In genomic region chr2:147184071-147184990, GRCm38 (mm10) we compare ENCODE assay signal across 7 mouse cellular contexts. TPM values are rescaled to one million over a fixed set of nuclear protein-coding genes. Genes with fewer than 3 reads are reported as not detected.
A peak's percentile ranks its signal among the peaks of the same experiment; 100 is the strongest.
DNase-seq lines count a peak whose midpoint lies in the region; ATAC-seq and TF ChIP-seq lines count a peak whose summit lies in the region.

No protein-coding gene starts in this region.

- peak overlapping the region; percentile 49 for H3K4me3 ChIP-seq in ES-Bruce4 (ENCODE audit: low read depth, low read length)
- peak overlapping the region; percentile 22 for H3K4me3 ChIP-seq in forebrain, embryonic 16.5 days (replicated peaks; ENCODE audit: low read length)
- peak overlapping the region; percentile 33 for H3K4me3 ChIP-seq in liver, embryonic 16.5 days (ENCODE audit: low read depth, low read length)

- no peak for TF ChIP-seq POLR2A in ES-Bruce4 (IDR thresholded peaks at IDR 0.05; ENCODE audit: insufficient read depth, low read length)

- H3K9ac ChIP-seq in ES-Bruce4 (ENCODE audit: low read depth, poor library complexity, severe bottlenecking), result no peak overlapping the region
- no peak overlapping the region for H3K9ac ChIP-seq in forebrain, embryonic 16.5 days (replicated peaks; ENCODE audit: low read depth, low read length)
- H3K9ac ChIP-seq in liver, embryonic 16.5 days (ENCODE audit: low read depth, low read length), result no peak overlapping the region

- no peaks in the 10 kb centered on the region for H3K36me3 ChIP-seq in ES-Bruce4 (ENCODE audit: control insufficient read depth, insufficient read depth, low read length, poor library complexity, severe bottlenecking)
- H3K36me3 ChIP-seq in forebrain, embryonic 16.5 days (ENCODE audit: control insufficient read depth, insufficient read depth), result no peaks in the 10 kb centered on the region
- H3K36me3 ChIP-seq in liver, embryonic 16.5 days (ENCODE audit: control insufficient read depth, insufficient read depth), result no peaks in the 10 kb centered on the region

- TF ChIP-seq EP300 in ES-Bruce4 (IDR thresholded peaks at IDR 0.05; ENCODE audit: insufficient read depth, low read depth, low read length), result no peak

- no peaks in the 10 kb centered on the region for H3K4me1 ChIP-seq in ES-Bruce4 (ENCODE audit: control insufficient read depth, insufficient read depth, low read length)
- H3K4me1 ChIP-seq in forebrain, embryonic 16.5 days (replicated peaks; ENCODE audit: control insufficient read depth, insufficient read depth, low read length), result peaks cover 28% of the 10 kb centered on the region
- no peaks in the 10 kb centered on the region for H3K4me1 ChIP-seq in liver, embryonic 16.5 days (ENCODE audit: control insufficient read depth, low read depth, low read length)

- H3K27me3 ChIP-seq in ES-Bruce4 (ENCODE audit: control insufficient read depth, insufficient read depth, low read length, poor library complexity, severe bottlenecking), result peaks cover 38% of the 10 kb centered on the region
- H3K27me3 ChIP-seq in forebrain, embryonic 16.5 days (replicated peaks; ENCODE audit: control insufficient read depth, insufficient read depth, low read length), result peaks cover 83% of the 10 kb centered on the region
- H3K27me3 ChIP-seq in liver, embryonic 16.5 days (ENCODE audit: control insufficient read depth, insufficient read depth, low read depth, low read length), result peaks cover 95% of the 10 kb centered on the region

- DNase-seq in B cell, adult 2 months, result peak; percentile 18 to 25
- DNase-seq in adrenal gland, postnatal 36 days, result no peak
- no peak for DNase-seq in cerebellum, adult 9-10 months
- DNase-seq in adrenal gland, postnatal 4 days (ENCODE audit: low spot score in 2 of 2), result no peak

- H3K4me2 ChIP-seq in forebrain, embryonic 16.5 days (ENCODE audit: low read length), result no peak overlapping the region; the same call in 1 of the 2 replicates
- H3K4me2 ChIP-seq in liver, embryonic 16.5 days (ENCODE audit: low read depth, low read length), result peak overlapping the region; percentile 35

- under 1% methylated on average over 63 of the region's 65 CpGs for WGBS in forebrain, embryonic 16.5 days
- under 1% methylated on average over 61 of the region's 65 CpGs for WGBS in liver, embryonic 16.5 days (ENCODE audit: insufficient replicate concordance)

- H3K9me3 ChIP-seq in ES-Bruce4 (replicated peaks; ENCODE audit: control insufficient read depth, insufficient read depth, low read length, poor library complexity, severe bottlenecking), result no peaks in the 10 kb centered on the region
- H3K9me3 ChIP-seq in forebrain, embryonic 16.5 days (ENCODE audit: control insufficient read depth, low read length), result no peaks in the 10 kb centered on the region
- H3K9me3 ChIP-seq in liver, embryonic 16.5 days (replicated peaks; ENCODE audit: control insufficient read depth, low read length), result no peaks in the 10 kb centered on the region

- no peak overlapping the region for H3K27ac ChIP-seq in ES-Bruce4 (ENCODE audit: insufficient read depth, low read length)
- no peak overlapping the region for H3K27ac ChIP-seq in forebrain, embryonic 16.5 days (ENCODE audit: low read length)
- H3K27ac ChIP-seq in liver, embryonic 16.5 days (ENCODE audit: low read length), result no peak overlapping the region

- TF ChIP-seq CTCF in ES-Bruce4 (IDR thresholded peaks at IDR 0.05; ENCODE audit: low read depth, low read length), result no peak

- no peak for ATAC-seq in forebrain, embryonic 16.5 days
- ATAC-seq in liver, embryonic 16.5 days (ENCODE audit: low read depth), result no peak

RNA-seq across cellular contexts. Expression of gene Nkx2-2, which starts 9.7 kb away (rescaled TPM):
- polyA plus RNA-seq in ES-Bruce4 (2011; ENCODE audit: insufficient read depth, insufficient read length, low read depth, missing spikeins), result not detected in 2 replicates
- polyA plus RNA-seq in forebrain, embryonic 16.5 days (2015; fragmentation: Nextera tagmentation; extraction: Ambion mirVana), result 1.2 and 1.4 TPM in 2 replicates
- not detected in 2 replicates for polyA plus RNA-seq in liver, embryonic 16.5 days (2015; fragmentation: Nextera tagmentation; extraction: Ambion mirVana)
- not detected for total RNA-seq in adrenal gland, postnatal 36 days (2021)
- total RNA-seq in adrenal gland, postnatal 4 days (2021), result 1 to 10 TPM in 1 of 2 experiments, under 1 TPM in 1; 0.14 to 2.6 TPM

Comparison
In these comparisons a context has a peak if more than half of its experiments do, and no peak if none do; other contexts are left out.
1. DNase-seq: peak in B cell, adult 2 months (2 of 2); none in adrenal gland, postnatal 36 days (0 of 2), cerebellum, adult 9-10 months (single experiment) and adrenal gland, postnatal 4 days (0 of 2).
2. Peak in every context shown above with its lines, with median percentiles within 50 percentile points of each other: H3K4me3 ChIP-seq.